Mouse (Mus musculus): ENCODE results near the gene Cyp2c23. TPM values are rescaled to one million over a fixed set of nuclear protein-coding genes. Genes with fewer than 3 reads are reported as not detected.

Gene Cyp2c23
- polyA plus RNA-seq, 1 experiment from 2014 or later, result not detected

- DNase-seq (ENCODE audit: low spot score) (no peak), ATAC-seq (ENCODE audit: insufficient read depth, low FRiP score, low TSS enrichment) (no peak)
- no peak overlapping the region for H3K9ac ChIP-seq (ENCODE audit: low read length)
- no peak overlapping the region for H3K27ac ChIP-seq (ENCODE audit: low read depth, low read length)
- 52% methylated on average over 10 of the region's 11 CpGs for WGBS
- H3K4me1 ChIP-seq (ENCODE audit: control insufficient read depth, insufficient read depth, low read length), result no peaks in the 10 kb centered on the region
- no peak overlapping the region for H3K4me3 ChIP-seq (ENCODE audit: low read depth, low read length)
- H3K9me3 ChIP-seq (ENCODE audit: control insufficient read depth, low read length), result no peaks in the 10 kb centered on the region
- no peaks in the 10 kb centered on the region for H3K27me3 ChIP-seq (ENCODE audit: control insufficient read depth, insufficient read depth, low read length)
- no peak overlapping the region for H3K4me2 ChIP-seq (ENCODE audit: low read depth)
- H3K36me3 ChIP-seq (ENCODE audit: control insufficient read depth, insufficient read depth, low read length), result no peaks in the 10 kb centered on the region
Observed at GRCm38 (mm10) chr19:43968436-43969026, 60.5 kb downstream of the Cyp2c23 start.

GRCm38 (mm10) chr19:43966481-43966880, 62.5 kb downstream of the Cyp2c23 start:
- WGBS, result 83% methylated on average over 2 of the region's 2 CpGs
- Histone ChIP-seq H3K9me3 (ENCODE audit: control insufficient read depth, low read length) (no peaks in the 10 kb centered on the region), H3K36me3 (ENCODE audit: control insufficient read depth, insufficient read depth, low read length) (no peaks in the 10 kb centered on the region)

GRCm38 (mm10) chr19:43965496-43966085, 63.4 kb downstream of the Cyp2c23 start:
- H3K4me1 ChIP-seq (ENCODE audit: control insufficient read depth, insufficient read depth, low read length), result no peaks in the 10 kb centered on the region
- H3K27me3 ChIP-seq (ENCODE audit: control insufficient read depth, insufficient read depth, low read length), result no peaks in the 10 kb centered on the region
- no peaks in the 10 kb centered on the region for H3K9me3 ChIP-seq (ENCODE audit: control insufficient read depth, low read length)
- no peak for DNase-seq (ENCODE audit: low spot score)
- no peak overlapping the region for H3K27ac ChIP-seq (ENCODE audit: low read depth, low read length)
- H3K36me3 ChIP-seq (ENCODE audit: control insufficient read depth, insufficient read depth, low read length), result no peaks in the 10 kb centered on the region
- ATAC-seq (ENCODE audit: insufficient read depth, low FRiP score, low TSS enrichment), result no peak
- no peak overlapping the region for H3K4me3 ChIP-seq (ENCODE audit: low read depth, low read length)
- no peak overlapping the region for H3K4me2 ChIP-seq (ENCODE audit: low read depth)
- no peak overlapping the region for H3K9ac ChIP-seq (ENCODE audit: low read length)
- 83% methylated on average over 11 of the region's 11 CpGs for WGBS

More at GRCm38 (mm10) chr19:43966481-43966880, 62.5 kb downstream of the Cyp2c23 start:
- no peak overlapping the region for H3K4me2 ChIP-seq (ENCODE audit: low read depth)
- no peaks in the 10 kb centered on the region for H3K4me1 ChIP-seq (ENCODE audit: control insufficient read depth, insufficient read depth, low read length)
- DNase-seq (ENCODE audit: low spot score) (no peak), ATAC-seq (ENCODE audit: insufficient read depth, low FRiP score, low TSS enrichment) (no peak)
- H3K27ac ChIP-seq (ENCODE audit: low read depth, low read length), result no peak overlapping the region
- H3K9ac ChIP-seq (ENCODE audit: low read length), result no peak overlapping the region
- no peaks in the 10 kb centered on the region for H3K27me3 ChIP-seq (ENCODE audit: control insufficient read depth, insufficient read depth, low read length)
- no peak overlapping the region for H3K4me3 ChIP-seq (ENCODE audit: low read depth, low read length)

- Histone ChIP-seq H3K36me3 (ENCODE audit: control insufficient read depth, insufficient read depth, low read length) (no peaks in the 10 kb centered on the region), H3K4me3 (ENCODE audit: low read depth, low read length) (no peak overlapping the region), H3K9me3 (ENCODE audit: control insufficient read depth, low read length) (no peaks in the 10 kb centered on the region), H3K4me2 (ENCODE audit: low read depth) (no peak overlapping the region), H3K9ac (ENCODE audit: low read length) (no peak overlapping the region), H3K27ac (ENCODE audit: low read depth, low read length) (no peak overlapping the region), H3K4me1 (ENCODE audit: control insufficient read depth, insufficient read depth, low read length) (no peaks in the 10 kb centered on the region), H3K27me3 (ENCODE audit: control insufficient read depth, insufficient read depth, low read length) (no peaks in the 10 kb centered on the region)
- WGBS, result 70% methylated on average over 9 of the region's 9 CpGs
- no peak for ATAC-seq (ENCODE audit: insufficient read depth, low FRiP score, low TSS enrichment)
- DNase-seq (ENCODE audit: low spot score), result no peak
Observed at GRCm38 (mm10) chr19:43962795-43963194, 66.2 kb downstream of the Cyp2c23 start.

GRCm38 (mm10) chr19:43961185-43961584, 67.8 kb downstream of the Cyp2c23 start:
- H3K9me3 ChIP-seq (ENCODE audit: control insufficient read depth, low read length), result no peaks in the 10 kb centered on the region
- DNase-seq (ENCODE audit: low spot score) (no peak), ATAC-seq (ENCODE audit: insufficient read depth, low FRiP score, low TSS enrichment) (no peak)
- H3K4me2 ChIP-seq (ENCODE audit: low read depth), result no peak overlapping the region
- H3K27ac ChIP-seq (ENCODE audit: low read depth, low read length), result no peak overlapping the region
- no peak overlapping the region for H3K9ac ChIP-seq (ENCODE audit: low read length)
- no peak overlapping the region for H3K4me3 ChIP-seq (ENCODE audit: low read depth, low read length)
- no peaks in the 10 kb centered on the region for H3K36me3 ChIP-seq (ENCODE audit: control insufficient read depth, insufficient read depth, low read length)
- H3K4me1 ChIP-seq (ENCODE audit: control insufficient read depth, insufficient read depth, low read length), result no peaks in the 10 kb centered on the region
- H3K27me3 ChIP-seq (ENCODE audit: control insufficient read depth, insufficient read depth, low read length), result no peaks in the 10 kb centered on the region
- WGBS, result 84% methylated on average over 2 of the region's 2 CpGs

- no peaks in the 10 kb centered on the region for H3K27me3 ChIP-seq (ENCODE audit: control insufficient read depth, insufficient read depth, low read length)
- H3K4me2 ChIP-seq (ENCODE audit: low read depth), result no peak overlapping the region
- no peaks in the 10 kb centered on the region for H3K9me3 ChIP-seq (ENCODE audit: control insufficient read depth, low read length)
- WGBS, result 91% methylated on average over 11 of the region's 11 CpGs
- H3K9ac ChIP-seq (ENCODE audit: low read length), result no peak overlapping the region
- H3K4me1 ChIP-seq (ENCODE audit: control insufficient read depth, insufficient read depth, low read length), result no peaks in the 10 kb centered on the region
- H3K27ac ChIP-seq (ENCODE audit: low read depth, low read length), result no peak overlapping the region
- no peaks in the 10 kb centered on the region for H3K36me3 ChIP-seq (ENCODE audit: control insufficient read depth, insufficient read depth, low read length)
- no peak overlapping the region for H3K4me3 ChIP-seq (ENCODE audit: low read depth, low read length)
- DNase-seq (ENCODE audit: low spot score), result no peak
- ATAC-seq (ENCODE audit: insufficient read depth, low FRiP score, low TSS enrichment), result no peak
Observed at GRCm38 (mm10) chr19:43960014-43960413, 69.0 kb downstream of the Cyp2c23 start.

- no peaks in the 10 kb centered on the region for H3K36me3 ChIP-seq (ENCODE audit: control insufficient read depth, insufficient read depth, low read length)
- no peak overlapping the region for H3K4me2 ChIP-seq (ENCODE audit: low read depth)
- H3K9me3 ChIP-seq (ENCODE audit: control insufficient read depth, low read length), result no peaks in the 10 kb centered on the region
- no peak for ATAC-seq (ENCODE audit: insufficient read depth, low FRiP score, low TSS enrichment)
- no peaks in the 10 kb centered on the region for H3K4me1 ChIP-seq (ENCODE audit: control insufficient read depth, insufficient read depth, low read length)
- WGBS, result 30% methylated on average over 2 of the region's 2 CpGs
- H3K27me3 ChIP-seq (ENCODE audit: control insufficient read depth, insufficient read depth, low read length), result no peaks in the 10 kb centered on the region
- no peak overlapping the region for H3K27ac ChIP-seq (ENCODE audit: low read depth, low read length)
- no peak overlapping the region for H3K4me3 ChIP-seq (ENCODE audit: low read depth, low read length)
- no peak overlapping the region for H3K9ac ChIP-seq (ENCODE audit: low read length)
- peak; percentile 75 for DNase-seq (ENCODE audit: low spot score)
Observed at GRCm38 (mm10) chr19:43959162-43959561, 69.8 kb downstream of the Cyp2c23 start.

GRCm38 (mm10) chr19:43957881-43958280, 71.1 kb downstream of the Cyp2c23 start:
- no peaks in the 10 kb centered on the region for H3K27me3 ChIP-seq (ENCODE audit: control insufficient read depth, insufficient read depth, low read length)
- no peaks in the 10 kb centered on the region for H3K36me3 ChIP-seq (ENCODE audit: control insufficient read depth, insufficient read depth, low read length)
- H3K4me2 ChIP-seq (ENCODE audit: low read depth), result no peak overlapping the region
- H3K4me1 ChIP-seq (ENCODE audit: control insufficient read depth, insufficient read depth, low read length), result no peaks in the 10 kb centered on the region
- ATAC-seq (ENCODE audit: insufficient read depth, low FRiP score, low TSS enrichment) (no peak), DNase-seq (ENCODE audit: low spot score) (no peak)
- no peak overlapping the region for H3K27ac ChIP-seq (ENCODE audit: low read depth, low read length)
- no peak overlapping the region for H3K4me3 ChIP-seq (ENCODE audit: low read depth, low read length)
- H3K9ac ChIP-seq (ENCODE audit: low read length), result no peak overlapping the region
- H3K9me3 ChIP-seq (ENCODE audit: control insufficient read depth, low read length), result no peaks in the 10 kb centered on the region
- WGBS, result 88% methylated on average over 4 of the region's 4 CpGs

- no peak overlapping the region for H3K9ac ChIP-seq (ENCODE audit: low read length)
- ATAC-seq (ENCODE audit: insufficient read depth, low FRiP score, low TSS enrichment) (no peak), DNase-seq (ENCODE audit: low spot score) (no peak)
- no peak overlapping the region for H3K27ac ChIP-seq (ENCODE audit: low read depth, low read length)
- no peak overlapping the region for H3K4me3 ChIP-seq (ENCODE audit: low read depth, low read length)
- WGBS, result 20% methylated on average over 4 of the region's 4 CpGs
- H3K9me3 ChIP-seq (ENCODE audit: control insufficient read depth, low read length), result no peaks in the 10 kb centered on the region
- H3K27me3 ChIP-seq (ENCODE audit: control insufficient read depth, insufficient read depth, low read length), result no peaks in the 10 kb centered on the region
- no peaks in the 10 kb centered on the region for H3K4me1 ChIP-seq (ENCODE audit: control insufficient read depth, insufficient read depth, low read length)
- no peak overlapping the region for H3K4me2 ChIP-seq (ENCODE audit: low read depth)
- H3K36me3 ChIP-seq (ENCODE audit: control insufficient read depth, insufficient read depth, low read length), result no peaks in the 10 kb centered on the region
Observed at GRCm38 (mm10) chr19:43957402-43957801, 71.6 kb downstream of the Cyp2c23 start.

Data from neural tube, embryonic 11.5 days (tissue).